Mouse (Mus musculus): ENCODE data around the gene Vpreb3.
A peak's percentile ranks its signal among the peaks of the same experiment; 100 is the strongest.

GRCm38 (mm10) chr10:75897373-75897772 lies 45.5 kb upstream of the Vpreb3 start:
- TF ChIP-seq ZNF384 (IDR thresholded peaks at IDR 0.05; ENCODE audit: low read depth, low read length): no peak
- TF ChIP-seq EP300 (IDR thresholded peaks at IDR 0.05; ENCODE audit: low read length): no peak
- no peak for TF ChIP-seq IRF4 (IDR thresholded peaks at IDR 0.05; ENCODE audit: low read depth, low read length)
- TF ChIP-seq MEF2A (IDR thresholded peaks at IDR 0.05; ENCODE audit: borderline replicate concordance, low read depth, low read length): no peak
- TF ChIP-seq POLR2AphosphoS2 (IDR thresholded peaks at IDR 0.05; ENCODE audit: low read depth, low read length): no peak
- peak; percentile 67 to 69 for TF ChIP-seq CTCF (conservative IDR thresholded peaks at IDR 0.05 in 1 of 2, IDR thresholded peaks at IDR 0.05 in 1 of 2; ENCODE audit: low read depth in 2 of 2, low read length in 2 of 2)
- TF ChIP-seq SIN3A (IDR thresholded peaks at IDR 0.05; ENCODE audit: low read length): no peak
- no peak for TF ChIP-seq USF1 (IDR thresholded peaks at IDR 0.05; ENCODE audit: low read depth, low read length)

All from CH12.LX (cell line).